Mouse (Mus musculus) embryonic facial prominence, embryonic 11.5 days (tissue): ENCODE data around the gene Iqch. TPM values are rescaled to one million over a fixed set of nuclear protein-coding genes. Genes with fewer than 3 reads are reported as not detected.

Experiments used
- ATAC-seq: fragments of 200-750 bp; cut with Nextera tagmentation; replicated peaks from 2 replicates; pipeline ENCODE4 v1.8.0; 2017; ENCODE audit warnings: low read depth; ENCODE audit not compliant: insufficient number of reproducible peaks, low FRiP score, low TSS enrichment
- DNase-seq: peaks from one replicate; pipeline ENCODE4 v3.0.0-alpha.2; 2015; ENCODE audit warnings: low spot score
- H3K27ac ChIP-seq: fragments of 300-500 bp; sonication (generic); replicated peaks from 2 replicates; pipeline ENCODE4 v1.5.1; 2014; ENCODE audit warnings: mild to moderate bottlenecking, low read depth, low read length, control low read depth
- H3K27me3 ChIP-seq: fragments of 300-500 bp; sonication (generic); 2 replicates; pipeline ENCODE4 v1.6.1; 2014; ENCODE audit warnings: mild to moderate bottlenecking, low read length, moderate library complexity, mixed read lengths; ENCODE audit not compliant: control insufficient read depth, insufficient read depth
- H3K36me3 ChIP-seq: fragments of 300-500 bp; sonication (generic); replicated peaks from 2 replicates; pipeline ENCODE4 v1.6.1; 2014; ENCODE audit warnings: low read depth, mild to moderate bottlenecking, low read length, moderate library complexity, mixed read lengths; ENCODE audit not compliant: control insufficient read depth, insufficient read depth
- H3K4me1 ChIP-seq: fragments of 300-500 bp; sonication (generic); 2 replicates; pipeline ENCODE4 v1.6.1; 2014; ENCODE audit warnings: low read length, mixed read lengths; ENCODE audit not compliant: control insufficient read depth, insufficient read depth
- H3K4me2 ChIP-seq: fragments of 300-500 bp; sonication (generic); 2 replicates; pipeline ENCODE4 v1.6.1; 2014; ENCODE audit warnings: low read depth, mild to moderate bottlenecking, control low read depth, low read length, moderate library complexity
- H3K4me3 ChIP-seq: fragments of 300-500 bp; sonication (generic); 2 replicates; pipeline ENCODE4 v1.5.1; 2014; ENCODE audit warnings: low read depth, low read length, control low read depth
- H3K9ac ChIP-seq: fragments of 300-500 bp; sonication (generic); replicated peaks from 2 replicates; pipeline ENCODE4 v1.6.1; 2014; ENCODE audit warnings: mild to moderate bottlenecking, control low read depth, low read length
- H3K9me3 ChIP-seq: fragments of 300-500 bp; sonication (generic); replicated peaks from 2 replicates; pipeline ENCODE4 v1.6.1; 2016; ENCODE audit warnings: mild to moderate bottlenecking, low read length, inconsistent platforms, mixed read lengths; ENCODE audit not compliant: control insufficient read depth
- WGBS: fragments of 180-500 bp; shearing (Covaris S2); extraction: QIAGEN DNeasy Blood & Tissue Kit; methylation state at CpG from one replicate; pipeline ENCODE4 v1.1.7; 2014; 5-methylcytosine and 5-hydroxymethylcytosine counted together
- polyA plus RNA-seq: library from polyadenylated mRNA; unstranded; fragments of >200 nt; fragmentation: Nextera tagmentation; extraction: Ambion mirVana; gene quantifications from 2 replicates; pipeline ENCODE4 v1.2.1, GENCODE M21; 2014

The Iqch gene
- polyA plus RNA-seq, 1 experiment from 2014 or later: not detected

DNA sequence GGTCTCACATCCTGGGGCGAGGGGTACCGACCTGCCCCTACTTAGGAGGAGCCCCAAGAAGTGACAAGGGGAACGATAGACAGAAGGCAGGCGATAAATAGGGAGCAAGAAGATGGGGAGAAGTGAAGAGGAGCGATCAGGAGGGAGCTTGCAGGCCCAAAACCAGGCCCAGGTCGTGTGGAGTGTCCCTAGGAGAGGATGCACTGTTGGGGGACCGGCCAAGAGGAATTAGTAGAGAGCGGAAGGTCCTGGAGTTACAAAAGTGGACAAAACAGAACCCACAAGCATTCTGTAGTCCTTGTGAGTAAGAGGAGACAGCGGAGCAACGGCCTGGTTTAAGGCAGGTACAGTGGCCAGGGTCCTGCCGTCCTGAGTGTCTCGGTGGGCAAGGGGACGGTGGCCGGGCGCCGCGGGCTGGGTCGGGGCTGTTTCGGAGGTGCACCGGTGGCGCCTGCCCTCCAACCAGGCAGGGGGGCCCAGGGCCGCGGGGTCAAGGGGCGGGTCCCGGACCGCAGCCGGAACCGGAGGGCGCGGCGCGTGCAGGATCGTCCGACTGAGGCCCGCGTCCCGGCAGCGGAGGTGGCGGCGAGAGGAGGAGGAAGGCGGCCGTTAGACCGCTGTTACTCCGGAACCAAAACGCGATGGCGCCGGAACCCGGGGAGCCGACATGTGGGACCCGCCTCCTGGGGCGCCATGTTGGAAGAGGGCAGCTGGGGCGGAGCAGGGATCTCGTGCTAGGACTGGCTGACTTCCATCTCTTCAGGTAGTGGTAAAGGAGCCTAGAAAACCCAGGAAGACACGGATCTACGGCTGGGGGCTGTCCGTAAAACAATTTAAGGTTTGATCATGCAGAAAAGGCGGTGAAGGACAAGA lies 224.8 kb downstream of the Iqch start, which contains the start of gene Map2k5:
Gene Map2k5, minus strand, starts transcription at position 633 of the 873 bp plus-strand sequence.
- Histone ChIP-seq H3K9ac (peak within 1 kb of the TSS; percentile 87), H3K4me1 (no peaks in the 10 kb centered on the region), H3K4me3 (peak within 1 kb of the TSS; percentile 78), H3K27ac (peak within 1 kb of the TSS; percentile 77), H3K4me2 (peak within 1 kb of the TSS; percentile 76), H3K27me3 (no peaks in the 10 kb centered on the region), H3K36me3 (no peaks in the 10 kb centered on the region), H3K9me3 (no peaks in the 10 kb centered on the region)
- DNase-seq (peak; percentile 91), ATAC-seq (peak; percentile 91)
- WGBS: 1% methylated on average over 52 of the region's 58 CpGs

DNA sequence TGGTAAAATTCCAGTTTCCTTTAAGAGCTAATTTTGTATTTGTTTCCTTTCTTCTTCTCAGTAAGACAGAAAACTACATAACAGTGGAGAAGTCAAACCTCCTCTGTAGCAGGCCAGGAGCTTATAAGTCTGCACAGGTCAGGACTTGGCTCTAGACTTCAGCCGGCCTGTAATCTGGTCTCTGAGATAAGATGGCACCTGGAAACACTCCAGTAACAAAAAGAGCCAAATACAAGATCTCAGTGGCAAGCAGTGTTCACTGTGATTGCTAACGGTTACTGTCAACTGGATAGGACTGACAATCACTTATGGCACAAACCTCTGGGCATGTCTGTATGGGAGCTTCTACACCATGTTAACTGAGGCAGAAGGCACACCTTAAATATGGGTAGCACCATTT lies 229.0 kb downstream of the Iqch start:
- Histone ChIP-seq H3K9me3 (no peaks in the 10 kb centered on the region), H3K27me3 (no peaks in the 10 kb centered on the region), H3K4me3 (no peak overlapping the region), H3K4me2 (no peak overlapping the region), H3K36me3 (no peaks in the 10 kb centered on the region), H3K4me1 (no peaks in the 10 kb centered on the region), H3K27ac (no peak overlapping the region), H3K9ac (no peak overlapping the region)
- DNase-seq: no peak
- no peak for ATAC-seq
- 89% methylated on average over 2 of the region's 2 CpGs for WGBS

DNA sequence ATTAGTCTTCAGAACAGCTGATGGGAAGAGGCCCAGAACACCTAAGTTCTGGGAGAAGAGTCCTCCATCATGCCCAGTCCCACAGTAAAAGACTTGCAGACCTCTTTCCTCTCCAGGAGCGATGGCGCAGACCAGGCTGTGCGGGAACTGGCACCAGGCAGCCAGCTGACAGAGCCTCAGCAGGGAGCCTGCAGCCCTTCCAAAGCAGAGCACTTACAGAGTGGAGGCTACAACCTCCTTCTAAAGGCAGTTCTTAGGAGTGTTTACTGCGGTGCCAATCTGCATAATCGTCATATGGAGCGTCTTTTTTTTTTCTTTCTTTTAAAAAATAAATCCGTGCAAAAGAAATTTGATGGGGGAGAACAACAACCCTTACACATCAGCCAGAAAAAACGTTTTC lies 229.8 kb downstream of the Iqch start:
- 71% methylated on average over 8 of the region's 8 CpGs for WGBS

More for the DNA sequence above, 229.8 kb downstream of the Iqch start:
- Histone ChIP-seq H3K36me3 (no peaks in the 10 kb centered on the region), H3K9me3 (no peaks in the 10 kb centered on the region), H3K4me3 (no peak overlapping the region), H3K4me2 (no peak overlapping the region), H3K4me1 (no peaks in the 10 kb centered on the region), H3K9ac (no peak overlapping the region), H3K27me3 (no peaks in the 10 kb centered on the region), H3K27ac (no peak overlapping the region)
- DNase-seq (no peak), ATAC-seq (no peak)

Other genes with a start within 250 kb of the Iqch start
- 35.4 and 43.3 TPM in 2 replicates for gene Map2k5, start 224.6 kb downstream of the Iqch start, polyA plus RNA-seq
- gene 2300009A05Rik, start 203.2 kb downstream of the Iqch start, polyA plus RNA-seq: 37.3 and 37.7 TPM in 2 replicates
- gene Aagab, start 167 bp upstream of the Iqch start, polyA plus RNA-seq: 33.5 and 37.4 TPM in 2 replicates
- 19.0 and 21.9 TPM in 2 replicates for gene Smad3, start 155.5 kb upstream of the Iqch start, polyA plus RNA-seq